Mouse (Mus musculus): ENCODE measurements around the gene B3galt1.

B3galt1 gene

DNA sequence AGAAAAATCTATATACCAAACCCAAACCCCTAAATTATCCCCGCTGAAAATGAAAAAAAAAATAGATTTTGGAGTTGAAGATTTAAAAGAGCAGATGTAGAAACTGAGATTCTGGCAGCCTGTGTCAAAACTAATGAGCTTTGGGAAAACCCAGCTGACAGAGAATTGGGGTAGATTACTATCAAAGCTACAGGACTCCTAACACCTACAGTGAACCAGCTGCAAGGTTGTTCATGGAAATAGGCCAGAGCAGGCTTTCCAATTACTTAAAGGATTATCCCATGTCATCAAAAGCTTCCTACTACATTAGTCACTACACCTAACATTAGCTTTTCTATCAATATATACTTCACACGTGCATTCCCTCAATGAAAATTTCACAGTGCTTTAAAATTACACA lies 165.1 kb downstream of the B3galt1 start:
- DNase-seq (ENCODE audit: low spot score) = no peak

DNA sequence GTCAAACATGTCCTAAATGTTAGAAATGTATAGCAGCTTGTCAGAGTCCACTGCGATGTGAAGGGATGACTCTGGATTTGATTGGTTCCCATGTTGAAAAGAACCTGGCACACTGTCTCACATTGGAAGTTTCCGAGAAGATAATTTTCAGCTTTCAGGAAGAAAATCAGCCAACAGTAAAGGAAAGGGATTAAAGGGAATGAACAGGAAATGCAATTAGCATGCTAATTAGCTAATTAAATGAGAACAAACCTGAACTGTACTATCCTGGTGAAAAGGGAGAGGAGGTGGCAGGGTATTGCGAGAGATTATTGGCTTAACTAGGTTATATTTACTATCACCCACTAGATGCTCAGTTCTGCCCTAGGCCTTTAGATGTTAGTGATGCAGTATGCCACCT lies 185.9 kb downstream of the B3galt1 start:
- DNase-seq (ENCODE audit: low spot score) = no peak

GRCm38 (mm10) chr2:67756507-67756906 lies 190.8 kb downstream of the B3galt1 start:
- no peak for DNase-seq (ENCODE audit: low spot score)

DNA sequence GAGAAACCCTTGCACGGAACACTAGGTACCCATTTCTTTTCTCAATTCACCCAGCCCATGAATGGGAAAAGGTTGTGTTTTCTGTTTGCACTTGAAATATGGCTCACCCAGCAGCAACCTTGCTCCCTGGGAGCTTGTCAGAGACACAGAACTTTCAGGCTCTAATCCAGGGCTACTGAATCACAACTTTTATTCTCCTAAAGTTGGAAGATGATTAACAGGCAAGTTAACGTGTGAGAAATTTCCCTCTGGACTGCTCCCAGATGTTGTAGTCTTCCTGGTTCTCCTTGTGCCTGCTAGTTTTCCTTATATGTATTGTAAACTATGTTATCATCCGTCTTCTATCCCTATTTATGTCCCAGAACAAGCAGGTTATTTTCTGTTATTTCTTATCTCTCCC lies 221.9 kb downstream of the B3galt1 start:
- no peak for DNase-seq (ENCODE audit: low spot score)

DNA sequence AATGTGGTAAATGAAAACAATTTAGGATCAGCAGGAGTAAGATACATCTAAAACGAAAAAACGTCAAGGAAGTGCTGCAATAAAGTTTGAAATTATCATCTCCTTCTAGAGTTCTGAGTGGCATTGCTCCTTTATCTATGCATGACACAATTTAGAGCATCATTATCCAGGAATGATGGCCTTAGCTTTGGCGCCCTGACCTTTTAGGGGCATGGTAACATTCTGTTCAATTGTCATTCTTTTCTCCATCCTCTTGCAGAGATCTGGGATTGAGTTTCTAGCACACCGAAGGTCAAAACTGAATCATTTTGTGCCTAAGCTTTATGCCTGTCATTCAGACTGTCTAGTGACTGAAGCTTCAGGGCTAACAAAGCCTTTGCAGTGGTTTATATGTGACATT lies 231.9 kb downstream of the B3galt1 start:
- DNase-seq (ENCODE audit: low spot score) = no peak

GRCm38 (mm10) chr2:67799981-67800380 lies 234.3 kb downstream of the B3galt1 start:
- no peak for DNase-seq (ENCODE audit: low spot score)

- DNase-seq (ENCODE audit: low spot score) = no peak
These were observed 250.5 kb downstream of the B3galt1 start for GRCm38 (mm10) chr2:67816149-67816548.

- no peak for DNase-seq (ENCODE audit: low spot score)
These were observed 252.3 kb downstream of the B3galt1 start for GRCm38 (mm10) chr2:67818014-67818413.

GRCm38 (mm10) chr2:67822360-67822759 lies 256.7 kb downstream of the B3galt1 start:
- no peak for DNase-seq (ENCODE audit: low spot score)

DNA sequence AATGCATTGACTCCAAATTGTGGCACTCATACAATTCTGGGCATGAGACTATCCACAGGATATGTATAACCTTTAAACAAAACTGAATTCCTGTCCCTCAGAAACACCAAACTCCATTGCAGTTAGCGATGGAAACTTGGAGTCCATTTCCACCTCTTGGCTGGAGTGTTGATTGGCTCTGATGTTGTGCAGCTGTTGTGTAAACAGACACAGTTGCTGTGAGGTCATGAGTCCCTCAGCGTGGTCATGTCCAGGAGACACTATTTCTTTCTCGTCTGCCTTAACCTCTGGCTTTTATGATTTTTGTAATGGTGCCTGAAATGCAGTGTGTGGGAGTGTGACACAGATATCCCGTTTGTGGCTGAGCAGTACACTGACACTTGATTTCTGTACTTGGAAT lies 262.0 kb downstream of the B3galt1 start:
- DNase-seq (ENCODE audit: low spot score) = no peak

DNA sequence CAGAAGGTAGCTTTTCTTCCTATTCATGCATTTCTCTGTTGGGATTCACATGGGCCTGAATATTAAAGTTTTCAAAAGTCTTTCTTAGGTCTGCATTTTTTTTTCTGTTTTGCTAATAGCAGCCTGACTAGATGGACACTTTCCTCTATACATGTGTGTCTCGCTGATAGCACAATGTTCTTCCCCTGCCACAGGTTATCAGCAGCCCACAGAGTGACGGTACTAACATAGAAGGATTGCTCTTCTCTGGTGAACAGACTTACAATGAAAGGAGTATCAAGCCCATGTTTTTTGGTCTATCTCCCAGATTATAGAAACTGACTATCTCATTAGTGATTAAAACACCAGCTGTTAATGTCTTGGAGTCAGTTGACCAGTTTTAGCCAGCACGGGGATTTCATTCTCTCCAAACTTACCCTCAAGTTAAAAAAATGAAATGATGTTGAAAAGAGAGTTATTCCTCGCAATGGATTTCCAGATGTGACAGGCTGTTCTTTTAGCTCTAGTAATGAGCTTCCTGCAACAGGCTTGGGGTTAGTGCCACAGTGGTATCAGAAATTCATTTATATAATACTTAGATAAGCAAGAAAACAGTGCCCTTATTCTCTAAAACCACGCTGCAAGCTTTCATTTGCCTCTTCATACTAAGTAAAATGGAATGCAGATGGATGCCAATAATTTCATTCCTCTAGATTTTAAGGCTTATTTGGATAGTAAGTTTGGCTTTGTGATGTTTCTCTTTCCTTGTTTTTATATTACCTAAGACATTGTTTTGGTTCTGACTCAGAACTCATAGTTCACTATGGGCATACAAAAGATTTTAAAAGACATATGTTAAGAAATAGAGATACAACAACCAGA lies 263.6 kb downstream of the B3galt1 start:
- DNase-seq (ENCODE audit: low spot score) = no peak

- DNase-seq (ENCODE audit: low spot score) = no peak
These were observed 282.1 kb downstream of the B3galt1 start for GRCm38 (mm10) chr2:67847806-67848205.

GRCm38 (mm10) chr2:67850725-67851124 lies 285.1 kb downstream of the B3galt1 start:
- DNase-seq (ENCODE audit: low spot score) = no peak

GRCm38 (mm10) chr2:67858340-67858739 lies 292.7 kb downstream of the B3galt1 start:
- DNase-seq (ENCODE audit: low spot score) = no peak

- no peak for DNase-seq (ENCODE audit: low spot score)
These were observed 293.3 kb downstream of the B3galt1 start for GRCm38 (mm10) chr2:67859004-67859403.

GRCm38 (mm10) chr2:67873368-67873767 lies 307.7 kb downstream of the B3galt1 start:
- DNase-seq (ENCODE audit: low spot score) = no peak

- DNase-seq (ENCODE audit: low spot score) = no peak
These were observed 314.2 kb downstream of the B3galt1 start for GRCm38 (mm10) chr2:67879836-67880235.

GRCm38 (mm10) chr2:67881713-67882281 lies 316.1 kb downstream of the B3galt1 start:
- no peak for DNase-seq (ENCODE audit: low spot score)

DNA sequence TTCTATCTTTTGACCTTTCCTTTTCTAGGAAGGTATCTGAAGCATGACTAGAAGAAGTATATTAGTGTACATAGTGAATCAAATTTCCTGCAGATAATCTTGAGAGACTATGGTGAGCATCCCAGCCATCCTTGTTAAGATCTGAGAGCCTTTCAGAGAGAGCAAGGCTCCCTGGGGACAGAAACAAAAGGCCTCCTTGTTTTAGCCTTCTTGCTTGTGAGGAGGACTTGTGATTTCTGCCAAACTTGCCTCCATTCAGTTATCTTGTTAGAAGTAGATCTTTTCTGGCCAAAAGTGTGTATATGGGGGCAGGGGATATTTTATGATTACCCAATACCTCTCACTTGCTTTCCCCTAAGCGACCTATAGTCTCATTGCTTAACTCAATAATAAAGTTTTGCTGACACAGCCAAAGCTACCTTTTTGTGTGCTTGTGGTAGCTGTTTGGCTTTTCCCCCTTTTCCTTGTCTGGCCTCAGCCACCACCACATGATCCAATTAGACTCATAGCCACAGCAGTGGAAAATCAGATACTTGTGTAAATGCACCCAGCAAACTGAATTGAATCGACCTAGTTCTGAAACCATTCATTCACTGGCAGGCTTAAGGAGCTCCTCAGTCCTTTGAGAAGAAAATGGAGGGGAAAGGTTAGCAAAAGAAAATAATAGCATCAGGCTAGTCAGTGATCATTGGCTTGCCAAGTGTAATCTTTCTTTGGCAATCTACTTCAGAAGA lies 332.5 kb downstream of the B3galt1 start:
- no peak for DNase-seq (ENCODE audit: low spot score)

GRCm38 (mm10) chr2:67901574-67901973 lies 335.9 kb downstream of the B3galt1 start:
- DNase-seq (ENCODE audit: low spot score) = no peak

- DNase-seq (ENCODE audit: low spot score) = no peak
These were observed 337.1 kb downstream of the B3galt1 start for GRCm38 (mm10) chr2:67902651-67903292.

- DNase-seq (ENCODE audit: low spot score) = no peak
These were observed 338.1 kb downstream of the B3galt1 start for GRCm38 (mm10) chr2:67903769-67904168.

DNA sequence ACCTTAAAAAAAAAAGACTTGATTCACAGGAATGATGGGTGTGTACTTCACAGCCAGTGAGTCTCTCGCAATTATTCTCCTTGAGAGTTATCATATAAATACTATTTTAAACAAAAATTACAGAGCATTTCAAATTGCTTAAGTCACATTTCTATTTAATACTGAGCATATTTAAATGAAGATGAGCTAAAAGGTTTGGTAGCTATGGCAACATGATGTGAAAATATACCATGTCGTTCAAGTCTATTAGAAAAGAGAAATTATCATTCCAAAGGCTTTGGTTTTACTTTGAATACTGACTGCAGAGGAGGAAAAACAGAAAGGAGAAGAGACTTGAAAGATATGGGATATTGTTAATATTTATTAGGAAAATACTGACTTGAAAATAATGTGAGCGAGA lies 366.3 kb downstream of the B3galt1 start:
- DNase-seq (ENCODE audit: low spot score) = no peak
